9 mouse cellular contexts compared by ENCODE assay signal in the genomic region with DNA sequence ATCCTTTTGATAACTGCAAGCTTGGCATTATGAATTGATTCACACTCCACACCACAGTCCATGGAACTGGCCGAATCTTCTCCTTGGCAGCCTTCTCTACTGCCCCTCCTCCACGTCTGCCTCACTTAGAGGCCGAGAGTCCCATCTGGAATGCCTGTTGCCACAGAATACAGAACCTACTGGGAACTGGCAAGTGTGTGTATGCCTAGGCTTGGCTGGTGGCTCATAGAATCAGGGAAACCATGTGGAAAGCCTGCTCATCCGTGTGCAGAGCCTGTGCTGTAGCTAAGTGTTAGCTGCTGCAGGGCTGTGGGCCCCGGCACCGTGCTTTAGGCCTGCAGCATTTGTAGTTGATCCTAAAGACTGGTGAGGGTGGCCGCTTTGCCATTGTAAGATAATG. TPM values are rescaled to one million over a fixed set of nuclear protein-coding genes. Genes with fewer than 3 reads are reported as not detected.
DNase-seq lines count a peak whose midpoint lies in the region; ATAC-seq and TF ChIP-seq lines count a peak whose summit lies in the region.
"Had no signal": no experiment of that assay in that cellular context is flagged by ENCODE, and none has a peak within 500 bp of the region (broad histone marks: within the 10 kb centered on the region; RNA-seq: fewer than 3 reads in every experiment).

No protein-coding gene starts in this region.

- TF ChIP-seq EP300 in lung, postnatal 0 days (IDR thresholded peaks at IDR 0.05), result no peak

- no peak overlapping the region for H3K4me2 ChIP-seq in hindbrain, postnatal 0 days (ENCODE audit: low read depth, low read length)
- no peak overlapping the region for H3K4me2 ChIP-seq in neural tube, embryonic 15.5 days
- no peak overlapping the region for H3K4me2 ChIP-seq in lung, postnatal 0 days (replicated peaks; ENCODE audit: low read depth, low read length)
- H3K4me2 ChIP-seq: limb, embryonic 15.5 days had no signal

- intact Hi-C loops in left cerebral cortex, postnatal 10 days (cut with DNase I), result no loop called here

- H3K4me1 ChIP-seq in hindbrain, postnatal 0 days (ENCODE audit: insufficient read depth, low read length), result peaks cover 8% of the 10 kb centered on the region
- peaks cover 21% of the 10 kb centered on the region; the same call in 1 of the 2 replicates for H3K4me1 ChIP-seq in neural tube, embryonic 15.5 days
- H3K4me1 ChIP-seq in lung, postnatal 0 days (ENCODE audit: insufficient read depth, low read depth, low read length), result peaks cover 4% of the 10 kb centered on the region; the same call in 1 of the 2 replicates

- no peaks in the 10 kb centered on the region for H3K27me3 ChIP-seq in hindbrain, postnatal 0 days (ENCODE audit: insufficient read depth, low read length)
- no peaks in the 10 kb centered on the region for H3K27me3 ChIP-seq in neural tube, embryonic 15.5 days (replicated peaks)
- H3K27me3 ChIP-seq in lung, postnatal 0 days (replicated peaks; ENCODE audit: insufficient read depth, low read length), result no peaks in the 10 kb centered on the region
- H3K27me3 ChIP-seq: limb, embryonic 15.5 days had no signal

- TF ChIP-seq CTCF in hindbrain, postnatal 0 days (IDR thresholded peaks at IDR 0.05; ENCODE audit: low read depth), result no peak
- no peak for TF ChIP-seq CTCF in lung, postnatal 0 days (IDR thresholded peaks at IDR 0.05)

- no peaks in the 10 kb centered on the region for H3K36me3 ChIP-seq in hindbrain, postnatal 0 days (ENCODE audit: insufficient read depth, low read length)
- no peaks in the 10 kb centered on the region for H3K36me3 ChIP-seq in neural tube, embryonic 15.5 days
- H3K36me3 ChIP-seq in lung, postnatal 0 days (ENCODE audit: insufficient read depth, low read length), result no peaks in the 10 kb centered on the region
- H3K36me3 ChIP-seq: limb, embryonic 15.5 days had no signal

- DNase-seq in left cerebral cortex, postnatal 10 days (ENCODE audit: extremely low spot score in 1 of 2, low spot score in 2 of 2), result peak; percentile 23 to 38
- no peak for DNase-seq in left cerebral cortex, adult 9 months (ENCODE audit: low spot score in 2 of 2)
- peak; percentile 73 to 79 for DNase-seq in cerebellum, postnatal 36 days
- DNase-seq in hindbrain, postnatal 0 days (ENCODE audit: low spot score), result peak; percentile 92
- no peak for DNase-seq in lung, postnatal 0 days (ENCODE audit: low spot score)
- DNase-seq in B cell, adult 2 months, result no peak
- DNase-seq in adrenal gland, postnatal 4 days (ENCODE audit: low spot score in 2 of 2), result no peak

- H3K27ac ChIP-seq in hindbrain, postnatal 0 days, result peak overlapping the region; percentile 70; the same call in 1 of the 2 replicates
- H3K27ac ChIP-seq in neural tube, embryonic 15.5 days (replicated peaks), result no peak overlapping the region
- no peak overlapping the region for H3K27ac ChIP-seq in lung, postnatal 0 days (ENCODE audit: low read length)
- H3K27ac ChIP-seq: limb, embryonic 15.5 days had no signal

- H3K9ac ChIP-seq in hindbrain, postnatal 0 days (replicated peaks; ENCODE audit: low read length), result no peak overlapping the region
- H3K9ac ChIP-seq in neural tube, embryonic 15.5 days (replicated peaks), result no peak overlapping the region
- H3K9ac ChIP-seq in lung, postnatal 0 days (replicated peaks; ENCODE audit: low read depth), result no peak overlapping the region
- H3K9ac ChIP-seq: limb, embryonic 15.5 days had no signal

- no peak overlapping the region for H3K4me3 ChIP-seq in hindbrain, postnatal 0 days (ENCODE audit: low read length)
- no peak overlapping the region for H3K4me3 ChIP-seq in neural tube, embryonic 15.5 days (replicated peaks)
- H3K4me3 ChIP-seq in lung, postnatal 0 days (ENCODE audit: low read depth, low read length), result no peak overlapping the region
- H3K4me3 ChIP-seq: limb, embryonic 15.5 days had no signal

- H3K9me3 ChIP-seq in hindbrain, postnatal 0 days (ENCODE audit: low read length), result no peaks in the 10 kb centered on the region
- H3K9me3 ChIP-seq in neural tube, embryonic 15.5 days (replicated peaks), result no peaks in the 10 kb centered on the region
- H3K9me3 ChIP-seq in lung, postnatal 0 days (ENCODE audit: low read length), result no peaks in the 10 kb centered on the region
- H3K9me3 ChIP-seq: limb, embryonic 15.5 days had no signal

- ATAC-seq in hindbrain, postnatal 0 days, result peak; percentile 99
- ATAC-seq in neural tube, embryonic 15.5 days (ENCODE audit: low FRiP score), result peak; percentile 85
- no peak for ATAC-seq in lung, postnatal 0 days

- 23% methylated on average over 7 of the region's 7 CpGs for WGBS in hindbrain, postnatal 0 days
- WGBS in neural tube, embryonic 15.5 days, result 31% methylated on average over 7 of the region's 7 CpGs
- 76% methylated on average over 7 of the region's 7 CpGs for WGBS in lung, postnatal 0 days

RNA-seq across cellular contexts. Expression of a gene that starts 52.6 kb away (rescaled TPM):
- 10 to 100 TPM; 27.5 to 29.6 TPM for total RNA-seq in left cerebral cortex, postnatal 10 days (2021)
- total RNA-seq in hindbrain, postnatal 0 days (2014; rRNA removed), result 16.2 and 17.5 TPM in 2 replicates
- 41.3 and 41.7 TPM in 2 replicates for polyA plus RNA-seq in hindbrain, postnatal 0 days (2015; fragmentation: Nextera tagmentation; extraction: Ambion mirVana)
- 40.9 and 47.3 TPM in 2 replicates for polyA plus RNA-seq in neural tube, embryonic 15.5 days (2015; fragmentation: Nextera tagmentation; extraction: Ambion mirVana)
- 19.2 and 20.4 TPM in 2 replicates for polyA plus RNA-seq in lung, postnatal 0 days (2015; fragmentation: Nextera tagmentation; extraction: Ambion mirVana)
- 10 to 100 TPM; 51.7 to 52.1 TPM for total RNA-seq in adrenal gland, postnatal 4 days (2021)

RNA-seq across cellular contexts. Expression of a gene that starts 52.7 kb away (rescaled TPM):
- 10 to 100 TPM; 34.8 to 35.8 TPM for total RNA-seq in left cerebral cortex, postnatal 10 days (2021)
- 29.3 and 38.2 TPM in 2 replicates for total RNA-seq in hindbrain, postnatal 0 days (2014; rRNA removed)
- 51.2 and 52.8 TPM in 2 replicates for polyA plus RNA-seq in hindbrain, postnatal 0 days (2015; fragmentation: Nextera tagmentation; extraction: Ambion mirVana)
- 57.1 and 59.6 TPM in 2 replicates for polyA plus RNA-seq in neural tube, embryonic 15.5 days (2015; fragmentation: Nextera tagmentation; extraction: Ambion mirVana)
- polyA plus RNA-seq in lung, postnatal 0 days (2015; fragmentation: Nextera tagmentation; extraction: Ambion mirVana), result 22.9 and 25.3 TPM in 2 replicates
- 10 to 100 TPM; 35.8 to 39.6 TPM for total RNA-seq in adrenal gland, postnatal 4 days (2021)

Comparison
In these comparisons a context has a peak if more than half of its experiments do, and no peak if none do; other contexts are left out.
1. DNase-seq: peak in left cerebral cortex, postnatal 10 days (2 of 2), cerebellum, postnatal 36 days (2 of 2) and hindbrain, postnatal 0 days (single experiment); none in left cerebral cortex, adult 9 months (0 of 2), lung, postnatal 0 days (single experiment), B cell, adult 2 months (0 of 2) and adrenal gland, postnatal 4 days (0 of 2).